Mouse (Mus musculus): ENCODE results near the gene Rxfp1. TPM values are rescaled to one million over a fixed set of nuclear protein-coding genes. Genes with fewer than 3 reads are reported as not detected.

Rxfp1 gene
- polyA plus RNA-seq (2014; fragmentation: Nextera tagmentation; extraction: Ambion mirVana): 0.14 and 0.29 TPM in 2 replicates

DNA sequence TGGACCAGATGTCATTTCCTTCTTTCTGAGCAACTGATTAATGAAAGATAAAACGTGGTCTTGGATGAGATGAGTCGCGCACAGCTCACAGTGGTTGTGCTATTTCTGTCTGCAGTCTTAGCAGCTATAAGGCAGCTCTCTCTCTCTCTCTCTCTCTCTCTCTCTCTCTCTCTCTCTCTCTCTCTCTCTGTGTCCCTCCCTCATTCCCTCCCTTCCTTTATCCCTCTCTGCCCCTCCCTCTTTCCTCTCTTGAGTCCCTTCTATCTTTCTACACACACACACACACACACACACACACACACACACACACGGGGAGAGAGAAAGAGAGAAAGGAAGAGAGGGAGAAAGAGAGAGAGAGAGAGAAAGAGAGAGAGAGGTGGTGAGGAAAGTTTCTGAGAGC lies at the start of gene Rxfp1:
Gene Rxfp1 (minus strand): TSS at position 101 of the 400 bp plus-strand sequence.
- no peak for DNase-seq (ENCODE audit: low spot score)
- no peak for ATAC-seq (replicated peaks; ENCODE audit: low FRiP score)
- Histone ChIP-seq H3K4me3 (ENCODE audit: low read depth, low read length) (no peak within 1 kb of the TSS), H3K9ac (ENCODE audit: low read depth, low read length) (no peak within 1 kb of the TSS), H3K9me3 (ENCODE audit: control insufficient read depth, low read length) (no peaks in the 10 kb centered on the region), H3K27me3 (replicated peaks; ENCODE audit: control insufficient read depth, insufficient read depth, low read length) (no peaks in the 10 kb centered on the region), H3K27ac (ENCODE audit: low read depth, low read length) (no peak within 1 kb of the TSS), H3K4me2 (no peak within 1 kb of the TSS), H3K4me1 (replicated peaks; ENCODE audit: control insufficient read depth, insufficient read depth, low read length) (no peaks in the 10 kb centered on the region), H3K36me3 (ENCODE audit: control insufficient read depth, insufficient read depth, low read length) (no peaks in the 10 kb centered on the region)
- WGBS: 68% methylated on average over 4 of the region's 4 CpGs

DNA sequence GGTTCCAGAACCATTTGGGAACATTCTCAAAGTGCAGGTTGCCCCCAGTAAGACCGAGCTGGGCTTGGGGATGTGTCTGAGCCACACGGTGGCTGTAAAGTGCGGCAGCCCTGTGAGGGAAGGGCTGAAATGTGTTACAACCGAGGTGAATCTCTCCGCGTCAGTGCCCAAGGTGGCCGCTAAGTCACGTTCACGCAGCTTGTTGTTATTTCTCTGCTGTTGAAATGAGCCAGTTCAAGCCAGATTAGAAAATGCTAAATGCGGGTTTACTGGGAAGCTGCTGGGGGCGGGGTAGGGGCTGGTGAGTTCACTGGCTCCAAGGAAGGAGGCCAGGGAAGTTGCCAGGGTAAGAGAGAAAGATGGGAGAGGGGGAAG lies 46.7 kb upstream of the Rxfp1 start:
- Histone ChIP-seq H3K4me1 (replicated peaks; ENCODE audit: control insufficient read depth, insufficient read depth, low read length) (no peaks in the 10 kb centered on the region), H3K27ac (ENCODE audit: low read depth, low read length) (no peak overlapping the region), H3K9ac (ENCODE audit: low read depth, low read length) (no peak overlapping the region), H3K4me3 (ENCODE audit: low read depth, low read length) (no peak overlapping the region), H3K27me3 (replicated peaks; ENCODE audit: control insufficient read depth, insufficient read depth, low read length) (no peaks in the 10 kb centered on the region), H3K9me3 (ENCODE audit: control insufficient read depth, low read length) (no peaks in the 10 kb centered on the region), H3K4me2 (peak overlapping the region; percentile 43), H3K36me3 (ENCODE audit: control insufficient read depth, insufficient read depth, low read length) (no peaks in the 10 kb centered on the region)
- DNase-seq (ENCODE audit: low spot score): no peak
- ATAC-seq (replicated peaks; ENCODE audit: low FRiP score): no peak
- WGBS: 16% methylated on average over 11 of the region's 11 CpGs

GRCm38 (mm10) chr3:79783630-79784361 lies 46.1 kb upstream of the Rxfp1 start:
- DNase-seq (ENCODE audit: low spot score) (no peak), ATAC-seq (replicated peaks; ENCODE audit: low FRiP score) (no peak)
- H3K27ac ChIP-seq (ENCODE audit: low read depth, low read length): no peak overlapping the region
- WGBS: 38% methylated on average over 10 of the region's 10 CpGs
- no peak overlapping the region for H3K4me3 ChIP-seq (ENCODE audit: low read depth, low read length)
- H3K4me1 ChIP-seq (replicated peaks; ENCODE audit: control insufficient read depth, insufficient read depth, low read length): no peaks in the 10 kb centered on the region
- H3K27me3 ChIP-seq (replicated peaks; ENCODE audit: control insufficient read depth, insufficient read depth, low read length): no peaks in the 10 kb centered on the region
- no peaks in the 10 kb centered on the region for H3K9me3 ChIP-seq (ENCODE audit: control insufficient read depth, low read length)
- peak overlapping the region; percentile 43; the same call in 1 of the 2 replicates for H3K4me2 ChIP-seq
- H3K9ac ChIP-seq (ENCODE audit: low read depth, low read length): no peak overlapping the region
- H3K36me3 ChIP-seq (ENCODE audit: control insufficient read depth, insufficient read depth, low read length): no peaks in the 10 kb centered on the region

GRCm38 (mm10) chr3:79772701-79773100 lies 35.0 kb upstream of the Rxfp1 start:
- DNase-seq (ENCODE audit: low spot score) (no peak), ATAC-seq (replicated peaks; ENCODE audit: low FRiP score) (no peak)
- H3K9ac ChIP-seq (ENCODE audit: low read depth, low read length): no peak overlapping the region
- no peaks in the 10 kb centered on the region for H3K36me3 ChIP-seq (ENCODE audit: control insufficient read depth, insufficient read depth, low read length)
- no peaks in the 10 kb centered on the region for H3K9me3 ChIP-seq (ENCODE audit: control insufficient read depth, low read length)
- no peak overlapping the region for H3K27ac ChIP-seq (ENCODE audit: low read depth, low read length)
- H3K27me3 ChIP-seq (replicated peaks; ENCODE audit: control insufficient read depth, insufficient read depth, low read length): no peaks in the 10 kb centered on the region
- WGBS: 76% methylated on average over 2 of the region's 2 CpGs
- H3K4me2 ChIP-seq: no peak overlapping the region
- no peak overlapping the region for H3K4me3 ChIP-seq (ENCODE audit: low read depth, low read length)
- no peaks in the 10 kb centered on the region for H3K4me1 ChIP-seq (replicated peaks; ENCODE audit: control insufficient read depth, insufficient read depth, low read length)

GRCm38 (mm10) chr3:79753736-79754135 lies 16.1 kb upstream of the Rxfp1 start:
- WGBS: 51% methylated on average over 1 of the region's 1 CpGs
- H3K9me3 ChIP-seq (ENCODE audit: control insufficient read depth, low read length): no peaks in the 10 kb centered on the region
- H3K4me1 ChIP-seq (replicated peaks; ENCODE audit: control insufficient read depth, insufficient read depth, low read length): no peaks in the 10 kb centered on the region
- no peak overlapping the region for H3K4me2 ChIP-seq
- no peaks in the 10 kb centered on the region for H3K27me3 ChIP-seq (replicated peaks; ENCODE audit: control insufficient read depth, insufficient read depth, low read length)
- H3K27ac ChIP-seq (ENCODE audit: low read depth, low read length): no peak overlapping the region
- H3K36me3 ChIP-seq (ENCODE audit: control insufficient read depth, insufficient read depth, low read length): no peaks in the 10 kb centered on the region
- no peak overlapping the region for H3K4me3 ChIP-seq (ENCODE audit: low read depth, low read length)
- no peak overlapping the region for H3K9ac ChIP-seq (ENCODE audit: low read depth, low read length)
- ATAC-seq (replicated peaks; ENCODE audit: low FRiP score) (no peak), DNase-seq (ENCODE audit: low spot score) (no peak)

GRCm38 (mm10) chr3:79746585-79746984 lies 8.9 kb upstream of the Rxfp1 start:
- Histone ChIP-seq H3K9ac (ENCODE audit: low read depth, low read length) (no peak overlapping the region), H3K36me3 (ENCODE audit: control insufficient read depth, insufficient read depth, low read length) (no peaks in the 10 kb centered on the region), H3K9me3 (ENCODE audit: control insufficient read depth, low read length) (no peaks in the 10 kb centered on the region), H3K4me3 (ENCODE audit: low read depth, low read length) (no peak overlapping the region), H3K27me3 (replicated peaks; ENCODE audit: control insufficient read depth, insufficient read depth, low read length) (no peaks in the 10 kb centered on the region), H3K4me1 (replicated peaks; ENCODE audit: control insufficient read depth, insufficient read depth, low read length) (no peaks in the 10 kb centered on the region), H3K27ac (ENCODE audit: low read depth, low read length) (no peak overlapping the region), H3K4me2 (no peak overlapping the region)
- 84% methylated on average over 6 of the region's 6 CpGs for WGBS
- no peak for DNase-seq (ENCODE audit: low spot score)
- ATAC-seq (replicated peaks; ENCODE audit: low FRiP score): no peak

- no peak overlapping the region for H3K4me2 ChIP-seq
- no peak for DNase-seq (ENCODE audit: low spot score)
- H3K4me3 ChIP-seq (ENCODE audit: low read depth, low read length): no peak overlapping the region
- no peaks in the 10 kb centered on the region for H3K4me1 ChIP-seq (replicated peaks; ENCODE audit: control insufficient read depth, insufficient read depth, low read length)
- no peak overlapping the region for H3K9ac ChIP-seq (ENCODE audit: low read depth, low read length)
- H3K27ac ChIP-seq (ENCODE audit: low read depth, low read length): no peak overlapping the region
- H3K9me3 ChIP-seq (ENCODE audit: control insufficient read depth, low read length): no peaks in the 10 kb centered on the region
- 77% methylated on average over 6 of the region's 6 CpGs for WGBS
- H3K27me3 ChIP-seq (replicated peaks; ENCODE audit: control insufficient read depth, insufficient read depth, low read length): no peaks in the 10 kb centered on the region
- no peak for ATAC-seq (replicated peaks; ENCODE audit: low FRiP score)
- no peaks in the 10 kb centered on the region for H3K36me3 ChIP-seq (ENCODE audit: control insufficient read depth, insufficient read depth, low read length)
Observed at GRCm38 (mm10) chr3:79745101-79745500, 7.4 kb upstream of the Rxfp1 start.

- WGBS: 77% methylated on average over 2 of the region's 2 CpGs
- H3K27ac ChIP-seq (ENCODE audit: low read depth, low read length): no peak overlapping the region
- 0 out of 2 replicates have a peak, but pooled peaks have one; percentile 31 for ATAC-seq (replicated peaks; ENCODE audit: low FRiP score)
Observed at GRCm38 (mm10) chr3:79744415-79744814, 6.7 kb upstream of the Rxfp1 start.

GRCm38 (mm10) chr3:79740351-79740750 lies 2.7 kb upstream of the Rxfp1 start:
- H3K27ac ChIP-seq (ENCODE audit: low read depth, low read length): no peak overlapping the region
- DNase-seq (ENCODE audit: low spot score) (no peak), ATAC-seq (replicated peaks; ENCODE audit: low FRiP score) (no peak)
- H3K9ac ChIP-seq (ENCODE audit: low read depth, low read length): no peak overlapping the region
- H3K4me2 ChIP-seq: no peak overlapping the region
- WGBS: 76% methylated on average over 2 of the region's 2 CpGs
- H3K4me3 ChIP-seq (ENCODE audit: low read depth, low read length): no peak overlapping the region
- H3K9me3 ChIP-seq (ENCODE audit: control insufficient read depth, low read length): no peaks in the 10 kb centered on the region
- no peaks in the 10 kb centered on the region for H3K4me1 ChIP-seq (replicated peaks; ENCODE audit: control insufficient read depth, insufficient read depth, low read length)
- H3K36me3 ChIP-seq (ENCODE audit: control insufficient read depth, insufficient read depth, low read length): no peaks in the 10 kb centered on the region
- no peaks in the 10 kb centered on the region for H3K27me3 ChIP-seq (replicated peaks; ENCODE audit: control insufficient read depth, insufficient read depth, low read length)

More at GRCm38 (mm10) chr3:79744415-79744814, 6.7 kb upstream of the Rxfp1 start:
- no peaks in the 10 kb centered on the region for H3K36me3 ChIP-seq (ENCODE audit: control insufficient read depth, insufficient read depth, low read length)
- no peaks in the 10 kb centered on the region for H3K9me3 ChIP-seq (ENCODE audit: control insufficient read depth, low read length)
- H3K4me1 ChIP-seq (replicated peaks; ENCODE audit: control insufficient read depth, insufficient read depth, low read length): no peaks in the 10 kb centered on the region
- no peaks in the 10 kb centered on the region for H3K27me3 ChIP-seq (replicated peaks; ENCODE audit: control insufficient read depth, insufficient read depth, low read length)
- H3K9ac ChIP-seq (ENCODE audit: low read depth, low read length): no peak overlapping the region
- H3K4me3 ChIP-seq (ENCODE audit: low read depth, low read length): no peak overlapping the region
- no peak overlapping the region for H3K4me2 ChIP-seq
- DNase-seq (ENCODE audit: low spot score): no peak

All from liver, embryonic 11.5 days (tissue).